Mouse (Mus musculus): ENCODE results near the gene Dlx5.

GRCm38 (mm10) chr6:6863160-6863870 is 18.6 kb downstream of the Dlx5 start, which contains the start of gene Dlx6:
- TF ChIP-seq CTCF (IDR thresholded peaks at IDR 0.05; ENCODE audit: borderline replicate concordance, insufficient read depth, low read length) (no peak), POLR2A (IDR thresholded peaks at IDR 0.05; ENCODE audit: low read depth, low read length) (no peak)

Data from embryonic fibroblast, embryonic 13.5 days (primary cell).